Mouse (Mus musculus) common myeloid progenitor, adult 5-6 weeks (primary cell): ENCODE measurements around the gene Gm13889. TPM values are rescaled to one million over a fixed set of nuclear protein-coding genes. Genes with fewer than 3 reads are reported as not detected.
A peak's percentile ranks its signal among the peaks of the same experiment; 100 is the strongest.

Source experiments
- ATAC-seq: replicated peaks from 2 replicates; pipeline ENCODE4 v1.8.0; 2016; ENCODE audit warnings: low read depth, mild to moderate bottlenecking, moderate TSS enrichment, inconsistent platforms; ENCODE audit not compliant: poor library complexity, severe bottlenecking
- total RNA-seq: library from RNA; stranded (forward); fragments of 200-1000, 187-1606 nt; gene quantifications from 2 replicates; pipeline ENCODE4 v1.2.3, GENCODE M21; 2017

Gm13889 gene
- 0.55 TPM in 1 of 2 replicates, not detected in the other for total RNA-seq

DNA sequence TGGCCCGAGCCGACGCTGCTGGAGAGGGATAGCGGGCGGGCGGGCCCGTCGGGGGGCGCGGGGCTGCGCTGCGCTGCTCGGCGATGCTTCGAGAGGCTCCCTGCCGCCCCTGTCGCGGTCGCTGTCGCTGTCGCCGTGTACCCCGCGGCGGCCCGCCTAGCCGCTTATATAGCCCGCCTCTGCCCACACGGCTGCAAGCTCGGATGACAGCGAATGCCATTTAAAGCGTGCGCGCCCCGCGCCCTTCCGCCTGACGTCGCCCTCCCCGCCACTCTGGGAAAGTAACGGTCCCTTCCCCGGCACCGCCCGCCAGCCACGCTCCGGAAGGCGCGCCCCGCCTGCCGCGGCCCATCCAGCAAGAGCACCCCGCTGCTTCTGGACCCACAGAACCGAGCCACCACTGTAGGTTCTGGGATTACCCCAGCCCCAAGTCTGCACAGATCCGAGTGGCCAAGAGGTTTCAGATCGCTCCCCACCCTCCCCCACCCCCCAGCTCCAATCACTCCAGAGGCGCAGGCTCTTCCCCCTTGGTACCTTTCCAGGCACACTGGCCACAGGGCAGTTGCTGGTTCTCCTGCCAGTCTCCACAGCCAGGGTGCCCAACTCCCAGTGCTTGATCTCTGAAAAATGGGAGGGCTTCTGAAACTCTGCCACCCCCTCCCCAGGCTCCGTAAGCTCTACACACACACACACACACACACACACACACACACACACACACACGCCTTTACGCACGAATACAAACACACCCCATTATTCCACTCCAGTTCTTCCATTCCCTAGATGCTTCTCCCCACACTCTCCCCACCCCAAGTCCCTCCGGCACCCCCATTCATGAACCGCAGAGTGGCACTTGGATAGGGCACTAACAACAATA, at the start of gene Gm13889:
TSS of gene Gm13889 (minus strand) at position 294 of the 877 bp plus-strand sequence.
- ATAC-seq, result peak; percentile 67

DNA sequence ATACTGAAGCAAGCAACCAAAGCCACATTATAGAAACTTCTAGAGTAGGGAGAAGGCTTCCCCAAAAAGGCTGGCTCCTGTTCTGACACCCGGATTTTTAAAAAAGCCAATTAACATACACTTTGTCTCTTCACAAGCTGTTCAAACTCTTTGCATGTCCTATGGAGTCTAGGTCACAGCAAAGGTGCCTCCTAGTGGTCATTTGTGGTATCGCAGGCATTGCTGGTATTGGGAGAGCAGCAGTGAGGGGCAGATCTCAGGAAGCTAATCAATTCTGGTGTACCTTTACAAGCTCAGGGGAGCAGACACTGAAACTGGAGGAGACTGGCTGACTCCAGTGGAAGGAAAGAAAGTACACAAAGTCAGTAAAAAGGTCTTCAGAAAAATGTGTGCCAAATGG, 45.3 kb upstream of the Gm13889 start:
- ATAC-seq, result peak; percentile 78

DNA sequence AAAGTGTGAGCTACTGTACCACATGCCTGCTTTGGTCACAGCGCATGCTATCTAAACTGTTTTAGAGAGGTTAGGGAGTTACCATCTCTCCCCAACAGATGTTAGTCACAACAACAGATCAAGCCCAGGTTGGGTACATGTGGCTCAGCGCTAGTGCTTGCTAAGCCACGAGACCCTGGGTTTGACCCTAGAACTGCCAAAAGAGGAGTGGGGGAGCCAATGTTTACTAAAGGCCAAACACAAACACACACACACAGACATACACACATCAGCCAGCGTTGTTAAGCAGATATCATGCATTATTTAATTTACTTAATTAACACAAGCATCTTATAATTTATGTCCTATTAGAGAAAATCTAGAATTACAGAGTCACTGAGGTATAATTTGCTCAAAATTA, 44.9 kb upstream of the Gm13889 start:
- no peak for ATAC-seq

DNA sequence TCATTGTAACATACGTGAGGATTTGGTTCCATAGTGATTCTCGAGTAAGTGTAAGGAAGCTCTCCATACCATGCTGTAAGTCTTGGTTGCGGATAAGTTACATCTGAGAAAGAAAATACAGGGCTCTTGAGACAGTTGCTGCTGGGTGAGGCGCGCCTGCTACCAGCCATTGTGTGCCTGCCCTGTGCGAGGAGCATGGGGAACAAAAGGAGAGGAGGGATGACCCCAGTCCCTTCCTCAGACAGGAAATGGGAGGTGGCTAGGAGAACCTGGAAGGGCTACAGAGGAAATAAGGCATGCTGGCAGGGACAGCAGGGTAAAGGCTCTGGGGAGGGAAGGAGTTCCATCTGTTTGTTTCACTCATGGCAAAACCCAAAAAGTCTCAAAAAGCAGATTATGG, 44.4 kb upstream of the Gm13889 start:
- ATAC-seq, result no peak

DNA sequence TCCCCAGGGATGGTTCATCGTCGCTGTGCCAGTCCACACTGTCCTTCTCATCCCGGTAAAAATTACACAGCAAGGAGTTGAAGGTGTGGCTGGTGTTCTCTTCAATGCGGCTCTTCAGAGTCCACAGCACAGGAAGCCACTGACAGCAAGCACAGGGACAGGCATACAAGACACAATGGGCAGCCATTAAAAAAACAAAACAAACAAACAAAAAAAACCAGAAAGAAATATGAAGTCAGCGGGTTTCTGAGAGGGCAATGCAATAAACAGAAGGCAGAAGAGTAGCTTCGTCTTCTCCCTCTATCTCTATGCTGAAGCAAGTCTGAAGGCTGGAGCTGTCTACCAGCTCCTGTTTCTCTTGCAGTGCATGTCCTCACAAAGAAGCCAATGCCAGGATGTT, 39.3 kb upstream of the Gm13889 start, which contains the start of gene Gm27027:
TSS of gene Gm27027 (minus strand) at position 101 of the 400 bp plus-strand sequence.
- no peak for ATAC-seq

DNA sequence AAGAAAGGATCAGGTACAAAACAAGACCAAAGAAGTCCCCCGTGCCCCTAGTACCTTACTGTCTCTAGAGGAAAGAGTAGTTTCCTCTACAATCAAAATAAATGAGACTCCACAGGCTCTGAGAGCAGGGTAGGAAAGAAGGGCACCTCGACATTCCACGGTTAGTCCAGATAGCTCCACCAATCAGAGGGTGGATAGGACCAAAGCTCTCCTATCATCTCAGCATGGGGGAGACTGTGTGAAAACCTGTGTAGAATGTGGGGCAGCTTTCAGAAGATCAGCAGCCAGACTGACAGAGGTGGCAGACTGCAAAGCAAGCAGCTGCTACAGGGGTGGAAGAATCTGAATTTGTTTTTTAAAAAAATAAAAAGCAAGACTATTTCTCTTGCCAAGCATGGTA, 35.8 kb upstream of the Gm13889 start:
- ATAC-seq, result no peak

DNA sequence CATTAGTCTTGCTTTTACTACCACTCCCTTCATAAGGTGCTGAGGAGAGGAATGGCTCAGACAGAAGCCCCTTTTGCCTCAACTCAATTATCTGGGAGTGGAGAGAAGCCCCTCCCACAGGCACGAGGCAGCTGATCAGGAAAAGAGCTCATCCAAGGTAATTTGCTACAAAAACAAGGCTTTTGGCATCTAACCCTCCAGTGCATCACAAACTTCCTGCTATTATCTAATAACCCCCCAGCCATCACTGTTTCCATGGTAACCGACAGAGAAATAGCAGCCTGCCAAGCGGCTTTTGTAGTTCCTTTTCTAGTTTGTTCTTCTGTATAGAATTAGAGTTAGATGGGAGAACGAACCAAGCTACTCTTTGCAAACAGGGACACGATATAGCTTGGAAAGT, 35.3 kb upstream of the Gm13889 start:
- ATAC-seq, result no peak

DNA sequence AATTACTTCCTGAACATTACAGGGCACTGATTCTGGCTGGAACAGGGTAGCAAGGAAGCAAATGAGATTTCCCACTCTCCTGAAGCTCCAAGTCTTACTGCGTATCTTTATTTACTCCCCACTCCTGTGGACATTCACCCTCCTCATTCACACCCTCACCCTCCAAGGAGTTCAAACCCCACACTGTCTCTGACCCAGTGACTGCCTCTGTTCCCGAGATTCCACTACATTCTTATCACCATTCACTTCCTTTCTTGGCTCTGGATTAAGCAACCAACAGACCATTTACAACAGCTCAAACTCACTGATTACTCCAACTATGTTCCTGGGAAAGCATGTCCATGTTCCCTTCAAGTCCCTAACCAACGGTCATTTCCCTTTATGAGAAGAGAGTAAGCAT, 34.3 kb upstream of the Gm13889 start:
- no peak for ATAC-seq

DNA sequence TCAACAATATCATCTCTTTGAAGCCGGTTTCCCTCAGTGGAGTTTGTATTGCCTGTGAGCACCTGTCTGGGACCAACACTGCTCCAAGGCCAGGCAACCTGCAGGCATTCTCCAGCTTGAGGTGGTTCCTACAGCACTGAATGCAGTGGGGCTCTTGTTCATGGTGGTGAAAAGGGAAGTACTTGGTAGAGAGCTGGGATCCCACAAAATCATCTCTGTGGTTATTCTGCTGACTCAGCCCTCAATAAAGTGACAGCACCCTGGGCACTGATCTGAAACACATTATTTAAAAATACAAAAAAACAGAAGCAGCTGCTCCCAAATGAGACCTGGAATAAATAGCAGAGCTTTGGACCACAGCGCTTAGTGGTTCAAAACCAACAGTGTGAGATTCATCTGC, 31.4 kb upstream of the Gm13889 start:
- ATAC-seq, result peak; percentile 98

DNA sequence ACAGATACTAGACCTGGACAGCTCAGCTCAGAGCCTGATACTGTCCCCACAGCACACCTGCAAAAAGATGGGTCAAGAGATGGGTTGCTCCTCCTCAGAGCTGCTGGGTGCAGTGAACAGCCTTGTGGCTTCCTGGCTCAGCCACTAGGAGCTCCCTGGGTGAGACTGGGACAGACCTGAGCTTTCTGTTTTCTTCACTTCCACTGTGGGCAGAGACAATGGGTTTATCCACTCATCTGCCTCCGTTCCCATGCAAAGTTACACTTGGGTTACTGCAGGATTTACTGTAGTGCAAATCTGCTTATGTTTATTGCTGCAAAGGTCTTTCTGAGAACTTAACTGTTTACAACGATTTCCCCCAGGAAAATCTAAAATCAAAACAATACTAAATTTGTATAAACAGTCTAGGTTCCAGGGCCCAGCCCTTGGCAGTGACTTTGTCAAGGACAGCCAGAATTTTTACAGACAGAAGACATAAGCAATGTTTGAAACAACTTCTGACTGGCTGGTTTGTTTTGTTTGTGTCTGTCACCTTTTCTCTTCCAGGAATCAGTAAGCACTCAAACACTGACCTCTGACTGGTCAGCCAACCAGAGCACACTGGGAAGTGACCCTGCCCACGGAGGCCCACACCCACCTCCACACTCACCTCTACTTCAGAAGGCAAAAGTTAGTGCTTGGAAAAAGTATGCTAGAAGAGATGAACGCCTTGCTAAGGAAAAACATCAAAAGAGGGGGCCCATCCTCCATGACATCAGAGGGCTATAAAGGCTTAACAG, 25.6 kb upstream of the Gm13889 start:
- no peak for ATAC-seq

DNA sequence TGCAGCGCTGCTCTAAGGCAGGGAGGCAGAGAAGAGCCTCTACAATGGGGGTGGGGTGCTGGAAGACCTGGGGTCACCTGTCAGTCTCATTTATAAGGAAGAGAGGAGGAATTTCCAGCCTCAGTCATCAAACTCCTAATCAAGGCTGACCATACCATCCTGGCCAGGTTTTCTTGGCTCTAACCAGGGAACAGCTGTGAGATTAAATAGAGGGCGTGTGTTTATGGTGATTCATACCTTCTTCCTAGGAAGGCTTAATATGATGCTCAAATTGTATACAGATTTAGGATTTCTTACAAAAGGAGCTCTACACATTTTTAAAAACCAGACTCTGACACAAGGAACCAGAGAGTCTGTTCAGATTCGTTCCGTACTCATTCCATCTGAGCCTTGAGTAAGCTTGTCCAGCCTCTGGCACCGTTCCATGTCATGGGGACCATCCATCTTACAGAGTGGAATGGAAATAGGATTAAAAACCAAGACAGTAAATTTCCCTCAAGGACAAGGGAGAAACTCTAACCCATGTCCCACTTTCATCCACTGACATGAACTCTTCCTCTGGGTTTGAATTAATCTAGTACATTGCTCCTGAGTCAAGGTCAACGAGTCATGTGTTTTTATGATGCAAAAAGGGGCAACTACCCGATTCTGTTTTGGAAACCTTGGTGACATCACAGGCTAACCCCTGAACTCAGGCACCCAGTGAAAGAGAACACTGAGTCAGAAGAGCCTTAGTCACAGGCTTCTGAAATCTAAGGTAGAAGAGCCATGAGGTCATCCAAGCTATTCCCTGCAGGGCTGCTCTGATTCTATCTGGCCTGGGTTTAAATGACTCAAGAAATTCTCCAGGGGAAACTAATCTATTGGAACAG, 22.5 kb upstream of the Gm13889 start:
- ATAC-seq, result no peak

DNA sequence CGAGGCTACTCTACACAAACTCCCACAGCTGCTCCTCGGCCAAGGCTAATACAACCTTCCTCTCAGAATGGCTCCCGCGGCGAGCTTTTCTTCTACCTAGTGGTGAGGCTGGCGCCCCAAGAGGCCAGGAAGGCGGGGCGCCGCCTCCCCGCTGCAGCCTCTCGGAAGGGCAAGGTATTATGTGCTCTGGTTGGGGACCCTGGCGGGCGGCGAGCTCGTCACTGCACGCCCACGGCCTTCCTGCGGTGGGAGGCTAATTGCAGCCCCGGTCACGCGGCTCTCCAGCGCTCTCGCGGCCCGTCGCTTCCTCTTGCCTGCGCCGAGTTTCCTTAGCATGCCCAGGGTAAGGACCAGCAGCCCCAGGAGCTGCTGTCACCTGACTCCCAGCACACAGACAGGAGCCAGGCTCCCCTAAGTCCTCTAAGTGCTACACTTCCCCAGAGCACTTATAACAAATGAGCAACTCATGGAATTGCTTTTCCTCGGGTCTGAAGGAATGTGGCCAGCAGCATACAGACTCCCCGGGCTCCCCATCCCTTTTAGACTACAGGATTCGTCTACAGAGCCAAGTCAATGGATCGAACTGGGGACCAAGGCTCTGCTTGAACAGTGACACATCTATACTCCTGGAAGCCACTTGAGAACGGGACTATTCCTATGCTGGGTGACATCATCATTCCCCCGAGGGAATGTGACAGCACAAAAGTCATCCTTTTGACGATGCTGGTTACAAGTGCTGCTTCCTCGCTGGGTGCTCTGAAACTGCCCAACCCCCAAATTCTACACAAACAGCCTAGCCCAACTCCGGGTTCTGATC, 19.6 kb upstream of the Gm13889 start:
- ATAC-seq, result peak; percentile 89

DNA sequence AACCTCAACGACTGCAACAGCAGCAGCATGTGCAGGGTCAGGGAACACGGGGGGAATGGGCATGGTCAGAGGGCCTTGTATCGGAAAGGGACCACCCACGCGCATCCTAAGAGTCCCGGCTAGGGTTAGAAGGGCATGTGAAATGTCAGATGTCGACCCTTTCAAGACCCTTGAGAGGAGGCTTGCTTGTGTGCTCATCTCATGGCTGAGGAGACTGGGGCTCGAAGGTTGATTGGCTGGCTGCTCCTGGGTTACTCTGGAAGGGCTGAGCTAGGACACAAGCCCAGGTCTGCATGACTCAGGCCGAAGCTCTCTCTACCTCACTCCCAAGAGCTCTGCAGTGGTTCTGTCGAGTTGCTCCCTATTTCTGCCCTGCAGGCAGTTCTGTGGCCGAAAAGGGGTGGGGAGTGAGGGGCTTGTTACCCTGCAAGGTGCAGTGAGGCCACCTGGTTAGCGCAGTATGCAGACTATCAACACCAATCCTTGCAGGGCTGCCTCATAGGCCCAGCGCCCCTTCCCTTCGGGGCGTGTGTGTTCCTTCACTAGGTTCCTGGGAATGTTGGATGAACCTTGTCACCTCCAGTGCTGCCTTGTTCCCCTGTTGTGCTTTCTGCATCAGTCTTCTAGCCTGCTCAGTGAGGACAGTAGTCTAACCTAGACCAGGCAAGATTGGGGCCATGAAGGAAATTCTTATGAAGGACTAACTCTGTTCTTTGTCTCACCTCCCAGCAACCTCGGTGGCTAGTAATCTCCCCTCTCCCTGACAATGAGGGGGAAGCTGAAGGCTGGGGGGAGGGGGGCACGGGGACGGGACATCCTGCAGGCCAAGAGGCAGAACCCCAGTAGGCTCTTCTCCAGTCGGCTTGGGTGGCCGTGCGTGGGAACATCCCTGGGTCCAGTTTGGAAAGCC, 18.8 kb upstream of the Gm13889 start:
- ATAC-seq, result no peak

DNA sequence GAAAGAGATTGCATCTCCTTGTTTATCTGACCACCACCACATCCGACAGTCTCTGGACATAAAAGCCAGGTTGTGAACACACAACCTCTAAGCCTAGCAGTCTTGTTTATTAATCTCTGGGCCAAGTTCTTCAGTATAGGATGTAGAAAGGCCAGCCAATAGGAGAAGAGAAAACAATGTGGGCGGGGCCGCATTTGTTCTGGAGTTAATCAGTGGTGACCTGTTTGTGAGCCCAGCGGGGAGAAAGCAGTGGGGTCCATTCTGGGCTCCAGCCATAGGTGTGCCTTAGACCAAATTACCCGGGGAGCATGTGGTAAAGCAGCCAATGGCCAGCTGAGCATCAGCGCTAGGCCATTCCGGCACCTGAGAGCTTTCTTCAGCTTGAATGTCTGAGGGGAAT, 18.0 kb upstream of the Gm13889 start:
- no peak for ATAC-seq

DNA sequence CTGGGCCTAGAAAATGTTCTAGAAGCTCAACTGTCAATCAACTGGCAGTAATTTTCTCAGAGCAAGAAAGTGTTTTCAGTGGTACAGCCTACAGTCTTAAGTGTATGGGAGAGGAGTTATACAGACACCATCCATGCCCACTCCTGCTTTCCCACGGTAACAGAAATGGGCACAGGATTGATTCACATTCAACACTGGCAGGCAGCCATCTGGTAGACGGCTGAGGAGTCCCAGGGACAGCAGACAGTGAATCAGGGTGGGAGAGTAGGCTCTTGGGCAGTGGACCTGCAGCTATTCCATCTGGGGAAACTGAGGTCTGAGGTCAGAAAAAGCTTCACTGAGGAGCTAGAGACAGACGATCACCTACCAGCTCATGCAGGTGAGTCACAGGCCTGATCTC, 14.6 kb upstream of the Gm13889 start:
- no peak for ATAC-seq

DNA sequence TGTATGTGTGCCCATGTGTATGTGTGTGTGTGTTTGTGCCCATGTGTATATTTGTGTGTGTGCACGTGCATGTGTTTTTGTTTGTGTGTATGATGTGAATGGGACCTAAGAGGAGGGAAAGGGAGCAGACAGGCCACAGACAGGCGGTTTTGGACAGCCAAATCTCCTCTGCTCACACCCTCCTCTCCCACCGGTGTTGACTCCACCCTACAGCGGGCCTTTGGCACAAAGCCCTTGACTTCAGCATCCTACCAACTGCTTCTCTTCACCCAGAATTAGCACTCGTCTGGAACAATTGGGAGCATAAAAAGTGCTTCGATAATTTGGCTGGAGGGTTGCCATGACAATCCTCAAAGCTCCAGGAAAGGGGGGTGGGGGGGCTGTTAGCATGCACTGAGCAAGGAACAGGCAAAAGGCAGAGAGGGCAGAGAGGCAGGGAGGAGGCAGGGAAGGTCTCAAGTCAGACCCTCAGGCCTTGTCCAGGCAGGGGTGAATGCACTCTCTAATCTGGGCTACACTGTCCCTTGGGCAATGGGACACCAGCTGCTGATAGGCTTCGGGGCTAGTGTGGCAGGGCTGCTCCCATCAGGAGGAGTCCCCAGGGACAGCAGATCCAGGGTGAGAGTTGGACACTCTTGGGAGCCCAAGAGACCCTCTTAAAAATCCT, 7.6 kb upstream of the Gm13889 start:
- ATAC-seq, result no peak

DNA sequence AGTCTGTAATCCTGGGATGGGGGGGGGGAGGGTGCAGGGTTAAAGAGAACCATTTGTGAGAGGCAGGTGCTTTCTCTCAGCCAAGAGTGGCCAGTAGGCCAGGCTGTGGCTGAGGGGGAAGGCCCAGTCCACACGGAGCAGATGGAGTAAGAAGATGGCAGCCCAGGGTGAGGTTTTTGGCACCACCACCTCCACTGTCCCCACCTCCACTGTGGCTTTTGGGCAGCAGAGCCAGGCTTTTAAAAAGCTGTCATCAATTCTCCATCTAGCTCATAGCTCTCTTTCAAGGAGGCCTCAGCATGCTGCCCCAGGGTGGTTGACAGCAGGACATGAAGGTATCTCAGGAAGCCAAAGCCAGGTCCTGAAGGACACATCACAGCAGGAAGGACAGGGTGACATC, 6.8 kb upstream of the Gm13889 start:
- ATAC-seq, result no peak

DNA sequence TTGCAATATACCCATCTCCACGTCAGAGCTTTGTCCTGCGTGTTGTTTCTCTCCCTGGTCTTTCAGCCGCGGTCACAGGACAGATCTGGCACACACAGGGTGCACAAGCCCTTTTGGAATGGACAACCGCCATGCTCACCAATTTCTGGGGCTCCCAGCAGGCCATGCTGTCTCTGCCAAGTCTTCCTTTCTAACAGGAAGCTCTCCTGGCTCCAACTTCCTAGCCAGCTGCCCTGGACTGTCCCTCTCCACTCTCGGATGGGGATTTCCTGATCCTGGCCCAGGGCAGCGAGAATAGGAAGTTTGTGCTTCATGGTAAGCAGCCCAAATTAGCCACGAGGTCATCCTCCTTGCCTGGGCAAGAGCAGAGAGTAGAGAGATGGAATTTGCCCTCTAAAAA, 4.7 kb upstream of the Gm13889 start:
- no peak for ATAC-seq
